Mouse (Mus musculus) liver, adult (tissue): ENCODE data around the gene Mrpl16.

Experiments used
- GATA4 ChIP-seq: IDR thresholded peaks from 2 replicates; pipeline ENCODE4 v1.6.1; 2014; ENCODE audit warnings: mild to moderate bottlenecking, low read length; ENCODE audit not compliant: insufficient replicate concordance

Gene Mrpl16

GRCm38 (mm10) chr19:11814742-11815333, 44.6 kb downstream of the Mrpl16 start:
- no peak for TF ChIP-seq GATA4

- no peak for TF ChIP-seq GATA4
Observed at GRCm38 (mm10) chr19:11816706-11817105, 46.5 kb downstream of the Mrpl16 start.

DNA sequence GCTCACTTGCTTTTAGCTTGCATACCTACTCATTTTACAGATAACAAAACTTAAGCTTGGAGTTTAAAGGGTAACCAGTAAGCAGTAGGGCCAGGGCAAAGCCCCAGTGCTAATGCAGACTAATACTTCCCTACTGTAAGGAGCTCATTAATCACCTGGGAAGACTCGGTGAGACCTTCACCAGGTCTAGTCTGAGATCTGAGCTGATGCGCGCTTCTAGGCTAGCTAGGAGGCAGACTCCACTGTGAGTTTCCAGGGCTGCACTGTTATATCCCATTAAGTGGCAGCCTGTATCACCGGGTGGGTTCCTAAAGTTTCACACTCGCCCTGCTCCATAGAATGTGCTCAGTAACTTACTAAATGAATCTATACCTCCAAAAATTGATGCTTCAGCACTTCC, 47.4 kb downstream of the Mrpl16 start:
- TF ChIP-seq GATA4 = no peak

- TF ChIP-seq GATA4 = no peak
Observed at GRCm38 (mm10) chr19:11818199-11819142, 48.3 kb downstream of the Mrpl16 start.

GRCm38 (mm10) chr19:11819143-11819700, 49.0 kb downstream of the Mrpl16 start, which contains the start of gene Stx3:
TSS of gene Stx3 (minus strand) at chr19:11819403.
- no peak for TF ChIP-seq GATA4

DNA sequence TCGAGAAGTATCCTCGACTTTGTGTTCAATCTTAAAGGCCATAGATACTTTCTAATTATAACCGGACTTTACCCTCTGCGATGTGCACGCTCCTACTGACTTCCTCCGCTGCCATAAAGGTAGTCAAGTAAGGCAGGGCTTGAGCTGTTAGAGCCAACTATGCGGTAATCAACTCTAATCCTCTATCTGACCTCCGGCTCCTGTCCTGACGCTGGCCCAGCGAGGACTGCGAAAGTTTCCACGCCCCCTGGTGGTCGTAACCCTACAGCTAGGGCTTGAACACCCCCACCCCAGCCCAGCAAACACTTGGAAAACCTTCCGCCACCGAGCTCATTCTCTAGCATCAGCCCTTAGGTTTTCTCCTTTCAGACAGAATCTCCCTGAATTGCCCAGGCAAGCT, 49.6 kb downstream of the Mrpl16 start:
- no peak for TF ChIP-seq GATA4

- TF ChIP-seq GATA4 = no peak
Observed at GRCm38 (mm10) chr19:11820211-11820610, 50.0 kb downstream of the Mrpl16 start.

GRCm38 (mm10) chr19:11823346-11824065, 53.3 kb downstream of the Mrpl16 start:
- no peak for TF ChIP-seq GATA4
